Mouse (Mus musculus) 3134 (cell line): ENCODE results near the gene Olfr177.

ENCODE experiments used
- DNase-seq: peaks from one replicate; pipeline ENCODE4 v3.0.0-alpha.2; 2011; ENCODE audit warnings: low spot score; ENCODE audit not compliant: insufficient read length; ENCODE audit errors: extremely low read depth

Gene Olfr177

GRCm38 (mm10) chr16:58874668-58875067, at the start of gene Olfr177:
Olfr177 (minus strand) TSS chr16:58874768.
- DNase-seq = no peak

GRCm38 (mm10) chr16:58891963-58892362, 17.4 kb upstream of the Olfr177 start, which contains the start of gene Olfr178:
Olfr178 (minus strand) TSS chr16:58892063.
- DNase-seq = no peak

GRCm38 (mm10) chr16:58884416-58884815, 9.8 kb upstream of the Olfr177 start:
- DNase-seq = no peak

DNA sequence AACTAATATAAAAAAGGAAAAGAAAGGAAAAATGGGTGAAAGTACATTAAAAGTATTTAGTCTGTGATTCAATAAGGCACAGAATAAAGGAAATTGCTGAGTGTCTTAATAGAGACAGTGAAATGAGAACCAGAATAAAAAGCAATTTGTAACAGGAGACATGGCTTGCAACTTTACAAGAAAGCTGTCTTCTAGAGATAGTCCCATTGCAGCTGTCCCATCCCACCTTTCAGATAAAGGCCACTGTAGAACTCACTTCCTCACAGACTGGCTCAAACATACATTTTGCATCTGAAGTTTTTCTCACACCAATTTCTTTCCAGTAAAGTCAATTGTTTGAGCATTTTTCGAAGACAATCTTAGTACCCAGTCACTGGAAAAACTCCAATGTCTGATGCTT, 13.1 kb downstream of the Olfr177 start:
- DNase-seq = no peak

DNA sequence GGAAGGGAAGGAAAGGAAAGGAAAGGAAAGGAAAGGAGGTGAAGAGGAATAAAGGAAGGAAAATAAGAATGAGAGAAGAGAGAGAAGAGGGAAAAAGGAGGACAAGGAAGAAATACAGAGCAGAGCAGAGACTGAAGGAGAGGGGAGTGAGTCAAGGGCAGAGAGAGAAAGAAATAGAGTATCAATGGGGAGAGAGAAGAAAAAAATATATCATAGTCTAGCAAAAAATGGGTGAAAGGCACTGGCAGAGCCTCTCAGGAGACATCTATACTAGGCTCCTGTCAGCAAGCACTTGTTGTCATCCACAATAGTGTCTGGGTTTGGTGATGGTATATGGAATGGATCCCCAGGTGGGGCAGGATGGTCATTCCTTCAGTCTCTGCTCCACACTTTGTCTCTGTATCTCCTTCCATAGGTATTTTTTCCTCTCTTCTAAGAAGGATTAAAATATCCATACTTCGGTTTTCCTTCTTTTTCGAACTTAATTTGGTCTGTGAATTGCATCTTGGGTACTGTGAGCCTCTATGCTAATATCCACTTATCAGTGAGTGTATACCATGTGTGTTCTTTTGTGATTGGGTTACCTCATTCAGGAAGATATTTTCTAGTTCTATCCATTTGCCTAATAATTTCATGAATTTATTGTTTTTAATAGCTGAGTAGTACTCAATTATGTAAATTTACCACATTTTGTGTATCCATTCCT, 14.4 kb downstream of the Olfr177 start:
- DNase-seq = no peak

GRCm38 (mm10) chr16:58826732-58827319, 47.7 kb downstream of the Olfr177 start, which contains the start of gene Olfr175-ps1:
Olfr175-ps1 (minus strand) TSS chr16:58826782.
- DNase-seq = no peak
